Mouse (Mus musculus) retina, embryonic 14.5 days (tissue): ENCODE results near the gene Phc2.

Source experiments
- DNase-seq: peaks from one replicate; pipeline ENCODE4 v3.0.0-alpha.2; 2015; ENCODE audit warnings: low spot score

The Phc2 gene

GRCm38 (mm10) chr4:128742379-128742970 is 88.0 kb downstream of the Phc2 start:
- no peak for DNase-seq

DNA sequence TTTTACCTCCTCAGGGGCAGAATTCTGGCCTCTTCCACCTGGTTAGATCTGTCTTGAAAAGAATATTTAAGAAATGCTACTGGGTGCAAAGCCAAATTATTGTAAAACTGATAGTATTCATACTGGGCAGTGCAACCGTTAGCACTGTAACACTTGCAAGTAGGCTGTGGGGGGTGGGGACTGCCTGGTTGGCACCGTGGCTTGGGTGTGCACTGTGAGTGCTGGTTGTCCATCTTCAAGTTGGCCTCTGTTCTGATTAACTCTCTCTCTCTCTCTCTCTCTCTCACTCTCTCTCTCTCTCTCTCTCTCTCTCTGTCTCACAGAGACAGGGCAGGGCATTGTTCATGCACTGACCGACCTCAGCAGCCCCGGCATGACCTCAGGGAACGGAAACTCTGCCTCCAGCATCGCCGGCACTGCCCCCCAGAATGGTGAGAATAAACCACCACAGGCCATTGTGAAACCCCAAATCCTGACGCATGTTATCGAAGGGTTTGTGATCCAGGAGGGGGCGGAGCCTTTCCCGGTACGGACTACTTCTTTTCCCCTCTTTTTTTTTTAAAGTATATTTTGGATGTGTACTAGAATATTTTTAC is 88.6 kb downstream of the Phc2 start:
- DNase-seq: no peak

DNA sequence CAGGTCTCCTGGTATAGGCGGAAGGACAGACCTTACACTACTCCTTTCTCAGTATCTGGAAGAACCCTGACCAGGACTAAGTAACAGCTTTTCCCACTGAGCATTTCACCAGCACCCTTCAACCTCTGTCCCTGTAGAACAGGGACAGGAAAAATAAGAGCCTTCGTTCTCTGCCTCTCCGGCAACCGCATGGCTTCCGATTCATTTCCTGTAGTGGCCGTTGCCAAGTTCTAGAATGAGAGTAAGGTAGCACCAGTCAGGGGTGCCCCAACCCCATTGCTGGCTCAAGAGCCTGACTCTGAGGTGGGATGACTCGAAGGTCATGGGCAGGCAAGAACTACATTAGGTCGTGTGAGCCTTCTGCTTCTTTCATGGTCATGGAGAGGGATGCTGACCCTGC is 90.7 kb downstream of the Phc2 start:
- no peak for DNase-seq

DNA sequence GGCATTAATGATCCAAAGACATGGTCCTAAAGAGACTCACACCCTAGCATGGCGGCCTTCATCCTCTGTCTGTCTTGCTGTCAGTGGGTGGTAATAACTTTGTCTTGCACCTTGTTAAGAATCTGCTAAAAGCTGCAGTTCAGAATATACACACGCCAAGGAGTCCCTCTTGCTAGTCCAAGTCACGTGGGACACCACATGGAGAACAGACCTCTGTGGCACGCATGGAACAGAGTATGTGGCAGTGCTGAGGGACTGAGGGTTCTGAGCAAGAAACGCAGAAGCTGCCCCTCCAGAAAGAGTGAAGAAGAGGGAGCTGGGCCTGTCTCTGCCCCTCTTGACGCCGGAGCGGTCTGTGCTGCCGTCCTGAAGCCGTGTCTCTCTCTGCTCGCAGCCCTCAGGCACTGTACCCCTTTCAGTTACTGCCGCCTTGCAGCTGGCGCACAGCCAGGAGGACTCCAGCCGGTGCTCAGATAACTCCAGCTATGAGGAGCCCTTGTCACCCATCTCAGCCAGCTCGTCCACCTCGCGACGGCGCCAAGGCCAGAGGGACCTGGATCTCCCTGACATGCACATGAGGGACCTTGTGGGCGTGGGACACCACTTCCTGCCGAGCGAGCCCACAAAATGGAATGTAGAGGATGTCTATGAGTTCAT is 93.2 kb downstream of the Phc2 start:
- no peak for DNase-seq

DNA sequence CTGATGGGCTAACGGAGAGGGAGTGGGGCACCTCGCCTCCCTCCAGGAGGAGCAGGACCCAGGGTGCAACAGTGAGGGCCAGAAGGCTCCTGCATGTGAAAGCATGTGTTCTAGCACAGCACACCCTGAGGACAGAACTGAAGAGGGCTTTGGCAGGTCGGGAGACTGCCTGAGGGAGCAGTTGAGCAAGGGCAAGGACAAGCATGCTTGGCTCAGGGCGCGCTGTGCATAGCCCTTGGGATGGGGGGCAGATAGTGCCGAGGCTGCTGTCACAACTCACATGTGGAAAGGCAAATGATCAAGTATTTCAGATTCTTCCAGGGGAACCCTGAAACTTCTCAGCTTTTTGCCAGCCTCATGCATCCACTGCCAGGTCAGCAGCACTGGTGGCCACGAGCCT is 93.8 kb downstream of the Phc2 start:
- DNase-seq: no peak

- DNase-seq: peak; percentile 47
Observed at GRCm38 (mm10) chr4:128751006-128751405, 96.5 kb downstream of the Phc2 start.

- DNase-seq: no peak
Observed at GRCm38 (mm10) chr4:128752031-128752757, 97.7 kb downstream of the Phc2 start.

DNA sequence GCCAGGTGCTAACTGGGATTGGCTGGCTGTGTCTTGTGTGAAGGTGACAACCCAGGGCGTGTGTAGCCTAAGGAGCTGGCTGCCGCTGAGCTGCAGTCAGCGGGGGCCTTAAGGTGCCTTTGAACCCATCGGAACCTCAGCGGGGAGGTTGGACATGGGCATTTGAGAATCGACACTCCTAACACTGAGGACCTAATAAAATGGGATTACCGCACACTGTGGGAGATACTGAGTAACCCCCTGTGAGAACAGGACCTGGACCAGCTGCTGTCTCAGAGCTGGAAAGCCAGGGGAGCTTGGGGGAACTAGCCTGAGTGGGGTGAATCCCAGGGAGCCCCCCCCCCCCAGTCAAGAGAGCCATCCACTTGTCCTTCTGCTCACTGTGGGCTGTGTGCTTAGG is 99.1 kb downstream of the Phc2 start:
- no peak for DNase-seq

DNA sequence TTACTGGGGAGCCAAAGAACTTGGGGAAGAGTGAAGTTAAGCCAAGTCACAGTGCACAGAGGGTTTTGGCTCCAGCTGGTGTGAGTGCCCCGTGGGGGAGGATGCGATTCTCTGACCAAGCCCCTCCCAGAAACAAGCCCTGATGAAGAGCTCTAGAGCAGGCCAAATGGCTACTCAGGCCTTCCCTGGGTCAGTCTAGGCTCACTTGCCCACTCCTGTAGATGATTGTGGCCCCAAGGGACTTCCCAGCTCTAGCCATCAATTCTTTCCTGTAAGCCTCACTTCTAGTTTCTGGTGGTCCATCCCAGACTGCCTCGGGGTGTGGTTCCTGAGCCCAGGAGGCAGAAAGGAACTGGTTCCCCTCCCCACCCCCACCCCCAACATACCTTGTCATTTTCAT is 100.6 kb downstream of the Phc2 start, which contains the start of gene A3galt2:
A3galt2 (plus strand) TSS at position 301 of the 400 bp plus-strand sequence.
- no peak for DNase-seq

- DNase-seq: peak; percentile 33
Observed at GRCm38 (mm10) chr4:128755900-128756299, 101.4 kb downstream of the Phc2 start.

- no peak for DNase-seq
Observed at GRCm38 (mm10) chr4:128759214-128759613, 104.7 kb downstream of the Phc2 start.

GRCm38 (mm10) chr4:128760029-128760428 is 105.5 kb downstream of the Phc2 start:
- DNase-seq: no peak

GRCm38 (mm10) chr4:128766929-128767328 is 112.4 kb downstream of the Phc2 start:
- DNase-seq: no peak

GRCm38 (mm10) chr4:128768120-128768519 is 113.6 kb downstream of the Phc2 start:
- no peak for DNase-seq

GRCm38 (mm10) chr4:128769569-128770355 is 115.3 kb downstream of the Phc2 start:
- DNase-seq: no peak

- no peak for DNase-seq
Observed at GRCm38 (mm10) chr4:128770698-128771097, 116.2 kb downstream of the Phc2 start.

GRCm38 (mm10) chr4:128773820-128774219 is 119.3 kb downstream of the Phc2 start:
- no peak for DNase-seq

DNA sequence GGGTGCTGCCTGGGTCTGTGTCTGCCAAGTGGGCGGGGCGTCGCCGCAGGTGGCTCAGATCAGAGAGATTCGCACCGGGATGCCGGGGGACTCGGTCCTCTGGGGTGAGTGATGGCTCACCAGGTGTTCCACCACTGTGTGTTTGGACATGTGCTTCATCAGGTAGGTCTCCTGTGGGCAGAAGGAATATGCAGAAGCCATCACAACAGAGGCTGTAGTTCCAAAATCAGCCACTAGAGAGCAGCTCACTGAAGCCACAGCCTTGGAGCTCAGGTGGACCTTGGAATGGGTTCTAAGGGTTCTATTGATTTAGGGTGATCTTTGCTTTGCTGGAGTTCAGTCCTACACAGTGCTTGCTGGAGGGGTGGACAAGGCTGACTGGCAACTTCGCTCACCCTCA is 120.0 kb downstream of the Phc2 start:
- peak; percentile 79 for DNase-seq

DNA sequence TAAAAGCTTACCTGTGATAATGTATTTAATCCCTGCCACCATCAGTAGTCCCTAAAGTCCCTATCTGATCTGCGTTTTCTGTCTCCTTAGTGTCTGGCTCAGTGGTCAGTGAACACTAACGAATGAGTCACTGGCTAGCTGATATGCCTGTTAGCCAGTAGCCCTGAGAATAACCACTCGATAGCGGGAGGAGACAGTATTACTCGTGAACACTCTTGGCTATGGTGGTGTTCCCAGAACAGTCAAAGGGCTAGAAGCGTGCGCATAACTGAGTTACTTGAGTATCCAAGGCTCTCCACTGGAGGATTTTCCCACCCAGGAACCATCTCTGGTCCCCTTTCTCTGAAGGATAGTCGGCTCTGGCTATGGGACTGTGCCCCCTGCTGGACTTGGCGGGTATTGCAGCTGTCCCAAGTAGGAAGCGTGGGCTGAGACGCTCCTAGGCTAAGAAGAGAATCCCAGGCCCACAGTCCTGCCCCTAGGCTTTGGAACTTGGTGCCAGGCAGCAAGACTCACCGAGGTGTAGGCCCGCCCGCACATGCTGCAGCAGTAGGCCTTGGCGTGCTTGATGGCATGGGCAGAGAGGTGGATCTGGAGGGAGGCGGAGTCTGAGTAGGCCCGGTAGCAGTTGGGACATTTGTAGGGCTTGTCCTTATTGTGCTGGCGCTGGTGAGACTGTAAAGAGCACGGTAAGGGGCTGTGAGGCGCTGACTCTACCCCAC is 122.2 kb downstream of the Phc2 start:
- DNase-seq: peak; percentile 90

DNA sequence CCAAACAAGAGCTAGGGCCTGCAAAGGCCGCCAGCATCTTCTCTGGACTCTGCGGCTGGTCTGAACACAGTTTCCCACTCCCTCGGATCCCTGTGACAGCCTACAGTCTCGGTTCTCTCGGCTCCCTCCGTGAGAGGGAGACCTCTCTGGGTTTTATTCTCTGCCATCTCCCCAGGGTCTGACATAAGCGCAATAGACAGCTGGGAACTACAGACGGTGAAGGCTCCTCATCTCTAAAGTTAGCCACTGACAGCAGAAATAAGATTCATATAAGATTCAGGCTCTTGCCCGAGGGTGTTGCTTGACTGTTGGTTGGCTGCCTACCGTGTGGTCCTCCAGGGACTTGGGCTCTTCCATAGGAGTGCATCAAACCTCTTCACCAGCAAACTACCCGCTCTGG is 123.1 kb downstream of the Phc2 start:
- DNase-seq: no peak

GRCm38 (mm10) chr4:128782037-128782436 is 127.5 kb downstream of the Phc2 start:
- no peak for DNase-seq
